8 mouse cellular contexts compared by ENCODE assay signal in the genomic region with DNA sequence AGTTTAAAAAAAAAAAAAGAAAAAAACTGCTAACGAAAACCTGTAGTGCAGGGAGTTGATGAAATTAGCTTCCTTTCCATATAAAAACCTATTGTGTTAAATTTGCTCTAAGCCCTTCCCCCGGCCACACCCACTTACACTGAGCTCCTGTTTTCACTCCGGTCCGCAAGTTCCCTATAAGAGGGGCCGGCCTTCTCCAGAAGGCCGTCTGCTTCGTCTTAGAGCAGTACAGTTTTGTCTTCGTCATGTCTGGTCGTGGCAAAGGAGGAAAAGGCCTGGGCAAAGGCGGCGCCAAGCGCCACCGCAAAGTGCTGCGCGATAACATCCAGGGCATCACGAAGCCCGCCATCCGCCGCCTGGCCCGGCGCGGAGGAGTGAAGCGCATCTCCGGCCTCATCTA. TPM values are rescaled to one million over a fixed set of nuclear protein-coding genes. Genes with fewer than 3 reads are reported as not detected.
DNase-seq lines count a peak whose midpoint lies in the region; ATAC-seq and TF ChIP-seq lines count a peak whose summit lies in the region.
"Not testable (repeated sequence)": the region's sequence is repeated elsewhere in the genome, so short reads cannot be mapped to it uniquely, and the experiment has no call there.

Gene Hist1h4m, plus strand, starts transcription at position 208 of the 400 bp plus-strand sequence.

- H3K4me3 ChIP-seq in embryonic facial prominence, embryonic 13.5 days: peak within 1 kb of the TSS; percentile 26
- peak within 1 kb of the TSS; percentile 21; the same call in 1 of the 2 replicates for H3K4me3 ChIP-seq in hindbrain, embryonic 15.5 days
- peak within 1 kb of the TSS; percentile 36 for H3K4me3 ChIP-seq in liver, embryonic 15.5 days (replicated peaks)
- H3K4me3 ChIP-seq in midbrain, postnatal 0 days (ENCODE audit: low read depth, low read length); stomach, embryonic 14.5 days (ENCODE audit: low read depth, low read length): not testable (repeated sequence)

- TF ChIP-seq CTCF in midbrain, postnatal 0 days (IDR thresholded peaks at IDR 0.05): not testable (repeated sequence)

- not testable (repeated sequence) for H3K27me3 ChIP-seq in embryonic facial prominence, embryonic 13.5 days; hindbrain, embryonic 15.5 days; liver, embryonic 15.5 days; midbrain, postnatal 0 days (ENCODE audit: insufficient read depth, low read length); stomach, embryonic 14.5 days (ENCODE audit: control insufficient read depth, insufficient read depth, low read length)

- not testable (repeated sequence) for H3K9me3 ChIP-seq in embryonic facial prominence, embryonic 13.5 days; hindbrain, embryonic 15.5 days; liver, embryonic 15.5 days (replicated peaks); midbrain, postnatal 0 days (ENCODE audit: low read length); stomach, embryonic 14.5 days (ENCODE audit: control insufficient read depth, low read depth, low read length)

- peak within 1 kb of the TSS; percentile 51; the same call in 1 of the 2 replicates for H3K27ac ChIP-seq in embryonic facial prominence, embryonic 13.5 days
- not testable (repeated sequence) for H3K27ac ChIP-seq in hindbrain, embryonic 15.5 days (replicated peaks); midbrain, postnatal 0 days (ENCODE audit: low read depth, low read length)
- peak within 1 kb of the TSS; percentile 88 for H3K27ac ChIP-seq in liver, embryonic 15.5 days (replicated peaks)
- 0 out of 2 replicates have a peak within 1 kb of the TSS, but pooled peaks have one; percentile 52 for H3K27ac ChIP-seq in stomach, embryonic 14.5 days (ENCODE audit: low read length)

- not testable (repeated sequence) for H3K4me1 ChIP-seq in embryonic facial prominence, embryonic 13.5 days; hindbrain, embryonic 15.5 days (replicated peaks); liver, embryonic 15.5 days (replicated peaks); midbrain, postnatal 0 days (ENCODE audit: insufficient read depth, low read length); stomach, embryonic 14.5 days (ENCODE audit: control insufficient read depth, insufficient read depth, low read length)

- H3K36me3 ChIP-seq in embryonic facial prominence, embryonic 13.5 days; hindbrain, embryonic 15.5 days; liver, embryonic 15.5 days (replicated peaks); midbrain, postnatal 0 days (ENCODE audit: insufficient read depth, low read length); stomach, embryonic 14.5 days (ENCODE audit: control insufficient read depth, insufficient read depth, low read length): not testable (repeated sequence)

- ATAC-seq in embryonic facial prominence, embryonic 13.5 days (ENCODE audit: insufficient number of reproducible peaks, insufficient read depth, low FRiP score, low TSS enrichment, low read depth): peak; percentile 64; the same call in 1 of the 2 replicates
- peak; percentile 77 for ATAC-seq in hindbrain, embryonic 15.5 days (ENCODE audit: low FRiP score, low read depth)
- ATAC-seq in liver, embryonic 15.5 days (ENCODE audit: insufficient read depth): peak; percentile 12
- peak; percentile 72 for ATAC-seq in midbrain, postnatal 0 days (ENCODE audit: low FRiP score)
- peak; percentile 60 for ATAC-seq in stomach, embryonic 14.5 days (ENCODE audit: insufficient number of reproducible peaks, insufficient read depth, low FRiP score, low read depth)

- peak within 1 kb of the TSS; percentile 48 for H3K4me2 ChIP-seq in embryonic facial prominence, embryonic 13.5 days
- peak within 1 kb of the TSS; percentile 47 for H3K4me2 ChIP-seq in hindbrain, embryonic 15.5 days
- H3K4me2 ChIP-seq in liver, embryonic 15.5 days: peak within 1 kb of the TSS; percentile 50
- peak within 1 kb of the TSS; percentile 9; the same call in 1 of the 2 replicates for H3K4me2 ChIP-seq in midbrain, postnatal 0 days (ENCODE audit: low read depth, low read length, poor library complexity, severe bottlenecking)
- not testable (repeated sequence) for H3K4me2 ChIP-seq in stomach, embryonic 14.5 days (replicated peaks; ENCODE audit: low read depth, low read length)

- peak; percentile 62 to 89 for DNase-seq in adrenal gland, adult (ENCODE audit: inconsistent age in 2 of 2, low spot score in 1 of 2)
- not testable (repeated sequence) for DNase-seq in gastrocnemius, postnatal 4 days (ENCODE audit: low spot score in 2 of 2); midbrain, postnatal 0 days (ENCODE audit: low spot score)
- peak; percentile 60 for DNase-seq in layer of hippocampus, adult 9-11 months

- WGBS in embryonic facial prominence, embryonic 13.5 days: no CpG with 5 or more reads among the region's 24 CpGs
- no CpG with 5 or more reads among the region's 24 CpGs for WGBS in hindbrain, embryonic 15.5 days
- WGBS in liver, embryonic 15.5 days (ENCODE audit: insufficient replicate concordance): no CpG with 5 or more reads among the region's 24 CpGs
- WGBS in midbrain, postnatal 0 days: no CpG with 5 or more reads among the region's 24 CpGs
- no CpG with 5 or more reads among the region's 24 CpGs for WGBS in stomach, embryonic 14.5 days

- H3K9ac ChIP-seq in embryonic facial prominence, embryonic 13.5 days; hindbrain, embryonic 15.5 days; midbrain, postnatal 0 days (replicated peaks; ENCODE audit: low read length, poor library complexity, severe bottlenecking); stomach, embryonic 14.5 days (replicated peaks; ENCODE audit: low read depth, low read length): not testable (repeated sequence)
- peak within 1 kb of the TSS; percentile 27; the same call in 1 of the 2 replicates for H3K9ac ChIP-seq in liver, embryonic 15.5 days

RNA-seq across cellular contexts. Expression of gene Hist1h4m, which starts in this region (rescaled TPM):
- polyA plus RNA-seq in embryonic facial prominence, embryonic 13.5 days (2015; fragmentation: Nextera tagmentation; extraction: Ambion mirVana): not detected in 2 replicates
- 100 to 1,000 TPM; 582 to 750 TPM for total RNA-seq in gastrocnemius, postnatal 4 days (2021)
- not detected in 2 replicates for polyA plus RNA-seq in hindbrain, embryonic 15.5 days (2015; fragmentation: Nextera tagmentation; extraction: Ambion mirVana)
- not detected in 2 replicates for polyA plus RNA-seq in liver, embryonic 15.5 days (2015; fragmentation: Nextera tagmentation; extraction: Ambion mirVana)
- total RNA-seq in midbrain, postnatal 0 days (2014; rRNA removed): 2.3 TPM in 1 of 2 replicates, not detected in the other
- 1.8 TPM in 1 of 2 replicates, not detected in the other for polyA plus RNA-seq in midbrain, postnatal 0 days (2015; fragmentation: Nextera tagmentation; extraction: Ambion mirVana)
- polyA plus RNA-seq in stomach, embryonic 14.5 days (2014; fragmentation: Nextera tagmentation; extraction: Ambion mirVana): not detected in 2 replicates

Comparison
In these comparisons a context has a peak if more than half of its experiments do, and no peak if none do; other contexts are left out.
1. RNA of gene Hist1h4m (total RNA-seq): 582 to 750 TPM in gastrocnemius, postnatal 4 days; 2.3 TPM in midbrain, postnatal 0 days; every median in the first group is over 100 times any median in the second.
2. Peak in ATAC-seq, H3K4me3 ChIP-seq, H3K27ac ChIP-seq and H3K4me2 ChIP-seq in embryonic facial prominence, embryonic 13.5 days; RNA of the gene not detected or under 1 TPM.
3. Peak in ATAC-seq, H3K4me3 ChIP-seq and H3K4me2 ChIP-seq in hindbrain, embryonic 15.5 days; RNA of the gene not detected or under 1 TPM.
4. Peak in ATAC-seq, H3K4me3 ChIP-seq, H3K27ac ChIP-seq, H3K9ac ChIP-seq and H3K4me2 ChIP-seq in liver, embryonic 15.5 days; RNA of the gene not detected or under 1 TPM.
5. Peak in ATAC-seq and H3K27ac ChIP-seq in stomach, embryonic 14.5 days; RNA of the gene not detected or under 1 TPM.
6. ATAC-seq: peak in every context shown above with its lines; median percentile 77 in hindbrain, embryonic 15.5 days; 72 in midbrain, postnatal 0 days; 64 in embryonic facial prominence, embryonic 13.5 days; 60 in stomach, embryonic 14.5 days; 12 in liver, embryonic 15.5 days.